Mouse (Mus musculus): ENCODE measurements around the gene Brk1.

DNA sequence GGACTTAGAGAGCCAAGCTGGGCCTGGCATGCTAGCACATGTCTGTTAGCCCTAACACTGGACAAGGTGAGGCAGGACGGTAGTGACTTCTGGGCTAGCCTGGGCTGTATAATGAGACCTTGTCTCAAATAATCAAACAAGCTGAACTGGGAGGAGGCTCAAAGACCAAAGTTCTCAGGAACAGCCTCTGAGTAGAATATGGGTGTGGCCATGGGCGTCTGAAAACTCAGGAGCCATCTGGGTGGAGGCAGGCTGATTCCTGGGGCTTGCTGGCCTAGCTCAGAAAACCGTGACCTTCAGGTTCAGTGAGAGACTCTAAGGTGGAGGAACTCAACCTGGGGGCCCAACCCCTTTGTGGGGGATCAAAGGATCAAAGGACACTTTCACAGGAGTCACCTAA is 47.1 kb downstream of the Brk1 start:
- no peak for TF ChIP-seq CTCF (IDR thresholded peaks at IDR 0.05; ENCODE audit: control insufficient read depth, insufficient read depth, low read length)
- no peak for TF ChIP-seq POLR2A (IDR thresholded peaks at IDR 0.05; ENCODE audit: borderline replicate concordance, control insufficient read depth, low read depth, low read length)
